Mouse (Mus musculus): Measurements from ENCODE around the gene Ano1. TPM values are rescaled to one million over a fixed set of nuclear protein-coding genes. Genes with fewer than 3 reads are reported as not detected.

Ano1 gene
- polyA plus RNA-seq, 1 experiment from 2014 or later = 13.0 TPM

DNA sequence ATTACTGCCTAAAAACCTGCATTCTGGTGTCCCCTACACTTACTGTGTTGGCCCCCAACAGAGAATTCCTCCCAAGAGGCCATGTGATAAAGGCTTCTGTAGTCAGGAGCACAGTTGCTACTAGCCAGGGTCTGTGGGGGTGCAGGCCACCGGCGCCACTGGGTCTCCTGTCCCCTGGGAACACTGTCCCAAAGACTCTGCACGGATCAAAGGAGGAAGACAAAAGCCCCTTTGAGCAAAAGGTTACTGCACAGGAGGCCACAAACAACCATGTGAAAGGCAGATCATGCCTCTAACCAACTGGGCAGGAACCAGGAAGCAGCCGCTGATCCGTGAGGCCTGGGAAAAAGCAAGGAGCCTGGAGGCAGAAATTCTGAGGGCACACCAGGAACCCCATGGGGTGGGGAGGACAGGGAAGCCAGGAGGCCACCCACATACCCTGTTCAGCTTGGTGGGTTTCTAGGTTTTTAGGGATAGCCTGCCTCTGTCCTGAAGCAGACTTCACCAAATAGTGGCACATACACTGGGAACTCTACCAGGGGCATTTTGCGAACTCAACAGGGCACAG is 151.4 kb downstream of the Ano1 start:
- Histone ChIP-seq H3K9me3 (no peaks in the 10 kb centered on the region), H3K9ac (replicated peaks) (no peak overlapping the region), H3K27ac (no peak overlapping the region), H3K27me3 (no peaks in the 10 kb centered on the region), H3K4me3 (replicated peaks) (no peak overlapping the region), H3K4me2 (replicated peaks) (no peak overlapping the region), H3K4me1 (replicated peaks) (peaks cover 7% of the 10 kb centered on the region), H3K36me3 (no peaks in the 10 kb centered on the region; the same call in 1 of the 2 replicates)
- WGBS = 22% methylated on average over 6 of the region's 6 CpGs
- no peak for ATAC-seq

DNA sequence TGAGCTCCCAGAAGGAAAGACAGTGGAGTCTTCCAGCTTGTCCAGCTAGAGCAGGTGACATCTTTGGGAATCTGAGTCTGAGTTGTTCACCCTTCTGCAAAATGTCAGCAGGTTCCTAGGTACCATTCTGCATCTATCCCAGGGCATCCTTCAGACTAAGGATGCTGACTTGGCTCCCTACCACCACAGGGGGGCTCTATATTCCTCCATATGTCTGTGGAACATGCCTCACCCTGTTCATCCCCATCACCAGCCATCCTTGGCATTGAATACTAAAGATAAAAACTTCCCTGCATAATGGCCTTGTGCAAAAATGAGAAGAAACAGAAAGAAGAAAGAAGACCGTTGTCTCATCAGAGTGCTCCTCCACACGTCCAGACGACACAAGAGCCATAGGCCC is 162.3 kb downstream of the Ano1 start:
- H3K4me1 ChIP-seq (replicated peaks) = 0 out of 2 replicates have a peak, but pooled peaks cover 3% of the 10 kb centered on the region
- no peaks in the 10 kb centered on the region for H3K27me3 ChIP-seq
- H3K36me3 ChIP-seq = peaks cover 5% of the 10 kb centered on the region; the same call in 1 of the 2 replicates
- H3K4me3 ChIP-seq (replicated peaks) = no peak overlapping the region
- WGBS = 69% methylated on average over 3 of the region's 3 CpGs
- H3K27ac ChIP-seq = no peak overlapping the region
- H3K4me2 ChIP-seq (replicated peaks) = no peak overlapping the region
- H3K9ac ChIP-seq (replicated peaks) = no peak overlapping the region
- no peaks in the 10 kb centered on the region for H3K9me3 ChIP-seq
- no peak for ATAC-seq

DNA sequence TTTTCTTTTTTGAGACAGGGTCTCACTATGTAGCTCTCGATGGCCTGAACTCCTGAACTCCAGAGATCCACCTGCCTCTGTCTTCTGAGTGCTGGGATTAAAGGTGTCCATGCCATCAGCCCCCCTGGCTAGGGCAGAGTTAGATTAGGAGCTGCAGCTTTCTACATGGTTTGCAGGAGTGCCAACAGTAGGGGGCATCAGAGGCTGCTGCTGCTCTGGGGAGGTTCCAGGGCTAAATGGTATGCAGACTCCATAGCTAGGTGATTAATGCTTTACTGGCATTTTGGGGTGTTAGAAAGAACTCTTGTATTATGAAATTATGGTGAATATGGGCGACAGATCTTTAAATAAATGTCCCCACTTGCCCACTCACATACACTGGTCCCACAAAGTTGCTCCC is 164.5 kb downstream of the Ano1 start:
- Histone ChIP-seq H3K27ac (no peak overlapping the region), H3K4me3 (replicated peaks) (no peak overlapping the region), H3K4me2 (replicated peaks) (no peak overlapping the region), H3K27me3 (no peaks in the 10 kb centered on the region), H3K36me3 (0 out of 2 replicates have a peak, but pooled peaks cover 5% of the 10 kb centered on the region), H3K9ac (replicated peaks) (no peak overlapping the region), H3K4me1 (replicated peaks) (peaks cover 13% of the 10 kb centered on the region), H3K9me3 (no peaks in the 10 kb centered on the region)
- 44% methylated on average over 2 of the region's 2 CpGs for WGBS
- ATAC-seq = no peak

GRCm38 (mm10) chr7:144585648-144586047 is 166.1 kb downstream of the Ano1 start:
- Histone ChIP-seq H3K4me2 (replicated peaks) (no peak overlapping the region), H3K9ac (replicated peaks) (no peak overlapping the region), H3K36me3 (no peaks in the 10 kb centered on the region), H3K4me1 (replicated peaks) (peaks cover 23% of the 10 kb centered on the region), H3K9me3 (no peaks in the 10 kb centered on the region), H3K27me3 (no peaks in the 10 kb centered on the region), H3K4me3 (replicated peaks) (no peak overlapping the region), H3K27ac (no peak overlapping the region)
- no peak for ATAC-seq
- WGBS = 9% methylated on average over 6 of the region's 6 CpGs

DNA sequence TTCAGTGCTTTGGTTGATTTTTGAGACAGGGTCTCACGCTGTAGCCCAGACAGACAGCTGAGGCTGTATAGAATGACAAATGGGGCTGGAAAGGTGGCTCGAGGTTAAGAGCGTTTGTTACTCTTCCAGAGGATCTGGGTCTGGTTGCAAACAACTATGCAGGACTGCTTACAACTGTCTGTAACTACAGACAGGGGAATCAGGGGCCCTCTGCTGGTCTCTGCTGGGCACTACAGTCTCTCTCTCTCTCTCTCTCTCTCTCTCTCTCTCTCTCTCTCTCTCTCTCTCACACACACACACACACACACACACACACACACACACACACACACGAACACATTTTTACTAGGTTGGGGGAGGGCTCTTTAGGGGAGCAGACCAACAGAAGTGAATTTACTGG is 168.2 kb downstream of the Ano1 start:
- peaks cover 23% of the 10 kb centered on the region for H3K4me1 ChIP-seq (replicated peaks)
- no peak overlapping the region for H3K9ac ChIP-seq (replicated peaks)
- no peaks in the 10 kb centered on the region for H3K27me3 ChIP-seq
- no peaks in the 10 kb centered on the region for H3K9me3 ChIP-seq
- WGBS = 8% methylated on average over 4 of the region's 4 CpGs
- ATAC-seq = no peak
- H3K4me2 ChIP-seq (replicated peaks) = peak overlapping the region; percentile 89; the same call in 1 of the 2 replicates
- no peak overlapping the region for H3K4me3 ChIP-seq (replicated peaks)
- no peak overlapping the region for H3K27ac ChIP-seq
- H3K36me3 ChIP-seq = peaks cover 18% of the 10 kb centered on the region

DNA sequence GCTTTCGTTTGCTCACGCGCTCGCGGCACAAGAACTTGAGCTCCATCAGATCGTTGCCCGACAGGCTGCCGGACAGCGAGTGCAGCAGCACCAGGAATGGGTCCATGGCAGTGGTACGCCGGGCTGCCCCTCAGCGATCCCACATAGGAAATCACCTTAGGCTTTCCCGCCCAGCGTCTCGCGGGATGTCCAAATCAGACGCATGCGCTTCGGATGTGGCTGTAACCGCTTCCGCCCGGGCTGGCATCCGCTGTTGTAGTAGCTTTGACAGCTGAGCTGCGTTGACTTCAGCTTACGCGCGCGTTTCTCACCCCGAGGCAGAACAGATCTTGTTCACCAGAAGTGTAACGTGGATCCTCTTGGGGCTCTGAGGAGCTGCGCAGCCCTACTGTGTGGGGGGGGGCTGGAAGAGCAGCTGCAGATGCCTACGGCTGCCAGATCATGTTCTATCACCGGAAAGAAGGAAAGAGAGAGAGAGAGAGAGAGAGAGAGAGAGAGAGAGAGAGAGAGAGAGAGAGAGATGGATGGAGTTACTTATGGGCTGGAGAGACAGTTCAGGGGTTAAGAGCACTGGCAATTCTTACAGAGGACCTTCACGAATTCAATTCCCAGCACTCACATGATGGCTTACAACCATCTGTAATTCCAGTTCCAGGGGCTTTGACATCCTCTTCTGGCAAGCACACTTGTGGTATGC is 169.3 kb downstream of the Ano1 start, which contains the start of gene Fadd:
TSS of gene Fadd (minus strand) at position 180 of the 697 bp plus-strand sequence.
- H3K9me3 ChIP-seq = no peaks in the 10 kb centered on the region
- H3K4me2 ChIP-seq (replicated peaks) = peak within 1 kb of the TSS; percentile 89
- H3K36me3 ChIP-seq = peaks cover 29% of the 10 kb centered on the region
- peak within 1 kb of the TSS; percentile 92 for H3K27ac ChIP-seq
- H3K9ac ChIP-seq (replicated peaks) = peak within 1 kb of the TSS; percentile 78
- H3K27me3 ChIP-seq = no peaks in the 10 kb centered on the region
- ATAC-seq = peak; percentile 90
- peak within 1 kb of the TSS; percentile 81 for H3K4me3 ChIP-seq (replicated peaks)
- peaks cover 23% of the 10 kb centered on the region for H3K4me1 ChIP-seq (replicated peaks)
- WGBS = 3% methylated on average over 34 of the region's 34 CpGs

- no peaks in the 10 kb centered on the region for H3K27me3 ChIP-seq
- H3K4me1 ChIP-seq (replicated peaks) = peaks cover 23% of the 10 kb centered on the region
- peaks cover 30% of the 10 kb centered on the region for H3K36me3 ChIP-seq
- H3K9ac ChIP-seq (replicated peaks) = peak overlapping the region; percentile 78
- no peaks in the 10 kb centered on the region for H3K9me3 ChIP-seq
- peak overlapping the region; percentile 81 for H3K4me3 ChIP-seq (replicated peaks)
- peak; percentile 82 for ATAC-seq
- WGBS = 1% methylated on average over 43 of the region's 43 CpGs
- H3K27ac ChIP-seq = peak overlapping the region; percentile 92
- H3K4me2 ChIP-seq (replicated peaks) = peak overlapping the region; percentile 89
Measured at GRCm38 (mm10) chr7:144581559-144582283, 170.1 kb downstream of the Ano1 start.

DNA sequence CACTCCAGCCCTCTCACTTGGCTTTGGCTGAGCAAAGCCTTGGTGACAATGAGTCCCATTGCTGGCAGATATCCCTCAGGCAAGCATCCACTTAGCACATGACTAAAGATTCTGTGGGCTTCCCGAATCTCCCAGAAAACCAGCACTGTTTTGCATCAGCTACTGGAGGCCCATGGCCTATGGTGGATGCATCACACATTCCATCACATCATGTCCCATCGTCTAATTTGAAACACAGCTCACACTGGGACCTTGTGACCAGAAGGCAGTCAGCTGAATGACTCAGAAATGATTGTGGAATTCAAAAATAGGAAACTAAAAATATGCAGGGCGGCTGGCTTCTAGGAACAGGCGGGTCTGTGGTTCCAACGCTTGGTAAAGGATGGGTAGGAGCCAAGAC is 173.9 kb downstream of the Ano1 start:
- WGBS = 96% methylated on average over 5 of the region's 5 CpGs
- H3K9ac ChIP-seq (replicated peaks) = no peak overlapping the region
- H3K27me3 ChIP-seq = no peaks in the 10 kb centered on the region
- peaks cover 16% of the 10 kb centered on the region for H3K4me1 ChIP-seq (replicated peaks)
- H3K4me2 ChIP-seq (replicated peaks) = no peak overlapping the region
- ATAC-seq = no peak
- no peaks in the 10 kb centered on the region for H3K9me3 ChIP-seq
- H3K36me3 ChIP-seq = peaks cover 30% of the 10 kb centered on the region
- H3K4me3 ChIP-seq (replicated peaks) = no peak overlapping the region
- no peak overlapping the region for H3K27ac ChIP-seq

GRCm38 (mm10) chr7:144572234-144572633 is 179.5 kb downstream of the Ano1 start:
- Histone ChIP-seq H3K4me3 (replicated peaks) (no peak overlapping the region), H3K9ac (replicated peaks) (no peak overlapping the region), H3K27me3 (no peaks in the 10 kb centered on the region), H3K4me1 (replicated peaks) (no peaks in the 10 kb centered on the region), H3K36me3 (no peaks in the 10 kb centered on the region), H3K27ac (no peak overlapping the region), H3K9me3 (no peaks in the 10 kb centered on the region), H3K4me2 (replicated peaks) (no peak overlapping the region)
- no peak for ATAC-seq
- WGBS = 85% methylated on average over 5 of the region's 5 CpGs

GRCm38 (mm10) chr7:144571598-144571997 is 180.2 kb downstream of the Ano1 start:
- Histone ChIP-seq H3K27me3 (no peaks in the 10 kb centered on the region), H3K27ac (no peak overlapping the region), H3K36me3 (no peaks in the 10 kb centered on the region), H3K9ac (replicated peaks) (no peak overlapping the region), H3K9me3 (no peaks in the 10 kb centered on the region), H3K4me3 (replicated peaks) (no peak overlapping the region), H3K4me2 (replicated peaks) (no peak overlapping the region), H3K4me1 (replicated peaks) (no peaks in the 10 kb centered on the region)
- no peak for ATAC-seq

- ATAC-seq = no peak
- Histone ChIP-seq H3K9me3 (no peaks in the 10 kb centered on the region), H3K4me3 (replicated peaks) (no peak overlapping the region), H3K4me1 (replicated peaks) (no peaks in the 10 kb centered on the region), H3K27ac (no peak overlapping the region), H3K27me3 (peaks cover 8% of the 10 kb centered on the region; the same call in 1 of the 2 replicates), H3K9ac (replicated peaks) (no peak overlapping the region), H3K36me3 (no peaks in the 10 kb centered on the region), H3K4me2 (replicated peaks) (no peak overlapping the region)
- 81% methylated on average over 7 of the region's 7 CpGs for WGBS
Measured at GRCm38 (mm10) chr7:144569428-144569827, 182.3 kb downstream of the Ano1 start.

DNA sequence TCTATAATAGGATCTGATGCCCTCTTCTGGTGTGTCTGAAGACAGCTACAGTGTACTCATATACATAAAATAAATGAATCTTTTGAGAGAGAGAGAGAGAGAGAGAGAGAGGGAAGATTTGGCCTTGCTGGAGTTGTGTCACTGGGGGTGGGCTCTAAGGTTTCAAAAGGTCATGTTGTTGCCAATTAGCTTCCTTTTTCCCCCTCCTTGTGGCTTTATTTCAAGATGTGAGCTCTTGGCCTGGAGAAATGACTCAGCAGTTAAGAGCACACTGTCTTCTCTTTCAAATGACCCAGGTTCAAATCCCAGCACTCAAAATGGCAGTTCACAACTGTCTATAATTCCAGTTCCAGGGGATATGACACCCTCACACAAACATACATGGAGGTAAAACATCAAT is 183.7 kb downstream of the Ano1 start:
- Histone ChIP-seq H3K4me1 (replicated peaks) (no peaks in the 10 kb centered on the region), H3K27ac (no peak overlapping the region), H3K36me3 (no peaks in the 10 kb centered on the region), H3K27me3 (peaks cover 18% of the 10 kb centered on the region), H3K9me3 (no peaks in the 10 kb centered on the region), H3K9ac (replicated peaks) (no peak overlapping the region), H3K4me3 (replicated peaks) (no peak overlapping the region), H3K4me2 (replicated peaks) (no peak overlapping the region)
- ATAC-seq = no peak

All from midbrain, embryonic 13.5 days (tissue).